Mouse (Mus musculus) liver, adult 2 months (tissue): Measurements from ENCODE around the gene Wasf2. TPM values are rescaled to one million over a fixed set of nuclear protein-coding genes. Genes with fewer than 3 reads are reported as not detected.

Experiments
- DNase-seq: peaks from one replicate; pipeline ENCODE4 v3.0.0-alpha.2; 2011; ENCODE audit warnings: low read depth, low spot score; ENCODE audit errors: extremely low read depth
- H3K27ac ChIP-seq: fragments of 200-500 bp; replicated peaks from 2 replicates; pipeline ENCODE4 v1.5.1; 2012; ENCODE audit warnings: low read depth, mild to moderate bottlenecking, control low read depth, inconsistent platforms, low read length; ENCODE audit not compliant: insufficient read depth
- H3K27me3 ChIP-seq: fragments of 200-500 bp; 2 replicates; pipeline ENCODE4 v1.6.1; 2012; ENCODE audit warnings: mild to moderate bottlenecking, moderate library complexity, low read length, inconsistent platforms; ENCODE audit not compliant: control insufficient read depth, insufficient read depth
- H3K36me3 ChIP-seq: fragments of 200-500 bp; 2 replicates; pipeline ENCODE4 v1.6.1; 2012; ENCODE audit warnings: low read length, inconsistent platforms; ENCODE audit not compliant: control insufficient read depth, insufficient read depth
- H3K4me1 ChIP-seq: fragments of 200-500 bp; 2 replicates; pipeline ENCODE4 v1.6.1; 2011; ENCODE audit warnings: low read length; ENCODE audit not compliant: control insufficient read depth, insufficient read depth
- H3K4me3 ChIP-seq: fragments of 200-500 bp; 2 replicates; pipeline ENCODE4 v1.5.1; 2011; ENCODE audit warnings: low read depth, mild to moderate bottlenecking, control low read depth, low read length, moderate library complexity; ENCODE audit not compliant: insufficient read depth
- H3K79me2 ChIP-seq: fragments of 200-500 bp; 2 replicates; pipeline ENCODE4 v1.6.1; 2012; ENCODE audit warnings: inconsistent platforms, mild to moderate bottlenecking, low read length, moderate library complexity; ENCODE audit not compliant: control insufficient read depth, insufficient read depth
- H3K9ac ChIP-seq: fragments of 200-500 bp; 2 replicates; pipeline ENCODE4 v1.6.1; 2012; ENCODE audit warnings: low read depth, mild to moderate bottlenecking, control low read depth, inconsistent platforms, low read length
- CTCF ChIP-seq: fragments of 200-500 bp; IDR thresholded peaks from 2 replicates; pipeline ENCODE4 v1.5.1; 2011; ENCODE audit warnings: low read depth, low read length, control low read depth
- POLR2A ChIP-seq: fragments of 200-500 bp; IDR thresholded peaks from 2 replicates; pipeline ENCODE4 v1.6.1; 2011; ENCODE audit warnings: low read length, control low read depth; ENCODE audit not compliant: insufficient read depth; ENCODE audit errors: extremely low read depth
- WGBS: fragments of 180-500 bp; shearing (Covaris S2); methylation state at CpG from one replicate; pipeline ENCODE4 v1.1.7; 2018; 5-methylcytosine and 5-hydroxymethylcytosine counted together
- polyA plus RNA-seq: library from polyadenylated mRNA; depleted of rRNA; stranded (reverse); fragments of >200 nt; gene quantifications from 2 replicates; pipeline ENCODE4 v1.2.3, GENCODE M21; 2012
- total RNA-seq: library from RNA; depleted of rRNA; stranded (reverse); fragments of >200 nt; gene quantifications from 2 replicates; pipeline ENCODE4 v1.2.3, GENCODE M21; 2014

Gene Wasf2
- total and polyA plus RNA-seq, 2 experiments, result 6.0 to 17.0 TPM

GRCm38 (mm10) chr4:133196136-133196535 lies 65.8 kb downstream of the Wasf2 start:
- Histone ChIP-seq H3K79me2 (no peaks in the 10 kb centered on the region), H3K27ac (no peak overlapping the region), H3K9ac (no peak overlapping the region), H3K4me1 (no peaks in the 10 kb centered on the region), H3K36me3 (peaks cover 26% of the 10 kb centered on the region), H3K4me3 (no peak overlapping the region), H3K27me3 (no peaks in the 10 kb centered on the region)
- TF ChIP-seq POLR2A, result no peak
- TF ChIP-seq CTCF, result no peak
- DNase-seq, result no peak
- WGBS, result 89% methylated on average over 2 of the region's 2 CpGs

GRCm38 (mm10) chr4:133196852-133197251 lies 66.5 kb downstream of the Wasf2 start:
- Histone ChIP-seq H3K36me3 (peaks cover 20% of the 10 kb centered on the region), H3K4me1 (no peaks in the 10 kb centered on the region), H3K79me2 (no peaks in the 10 kb centered on the region), H3K27ac (no peak overlapping the region), H3K9ac (no peak overlapping the region), H3K4me3 (no peak overlapping the region), H3K27me3 (no peaks in the 10 kb centered on the region)
- no peak for DNase-seq
- 74% methylated on average over 7 of the region's 7 CpGs for WGBS
- TF ChIP-seq POLR2A (no peak), CTCF (no peak)

GRCm38 (mm10) chr4:133197355-133197754 lies 67.0 kb downstream of the Wasf2 start:
- H3K27ac ChIP-seq, result no peak overlapping the region
- H3K27me3 ChIP-seq, result no peaks in the 10 kb centered on the region
- peaks cover 18% of the 10 kb centered on the region for H3K36me3 ChIP-seq
- no peak for DNase-seq
- no peak for TF ChIP-seq CTCF
- no peak for TF ChIP-seq POLR2A
- no peaks in the 10 kb centered on the region for H3K79me2 ChIP-seq
- no peaks in the 10 kb centered on the region for H3K4me1 ChIP-seq
- H3K4me3 ChIP-seq, result no peak overlapping the region
- H3K9ac ChIP-seq, result no peak overlapping the region
- 68% methylated on average over 5 of the region's 5 CpGs for WGBS

- Histone ChIP-seq H3K79me2 (no peaks in the 10 kb centered on the region), H3K27ac (no peak overlapping the region), H3K27me3 (no peaks in the 10 kb centered on the region), H3K4me3 (no peak overlapping the region), H3K4me1 (no peaks in the 10 kb centered on the region), H3K36me3 (peaks cover 13% of the 10 kb centered on the region), H3K9ac (no peak overlapping the region)
- DNase-seq, result no peak
- TF ChIP-seq POLR2A, result no peak
- TF ChIP-seq CTCF, result no peak
- WGBS, result 47% methylated on average over 13 of the region's 13 CpGs
Observed at GRCm38 (mm10) chr4:133197801-133198286, 67.5 kb downstream of the Wasf2 start.

GRCm38 (mm10) chr4:133198337-133199180 lies 68.3 kb downstream of the Wasf2 start:
- Histone ChIP-seq H3K4me1 (no peaks in the 10 kb centered on the region), H3K36me3 (peaks cover 7% of the 10 kb centered on the region; the same call in 1 of the 2 replicates), H3K79me2 (no peaks in the 10 kb centered on the region), H3K27me3 (no peaks in the 10 kb centered on the region), H3K9ac (no peak overlapping the region), H3K27ac (no peak overlapping the region), H3K4me3 (no peak overlapping the region)
- no peak for DNase-seq
- WGBS, result 69% methylated on average over 19 of the region's 19 CpGs
- no peak for TF ChIP-seq CTCF
- no peak for TF ChIP-seq POLR2A

- 85% methylated on average over 6 of the region's 6 CpGs for WGBS
- H3K79me2 ChIP-seq, result no peaks in the 10 kb centered on the region
Observed at GRCm38 (mm10) chr4:133199743-133200142, 69.4 kb downstream of the Wasf2 start.

More at GRCm38 (mm10) chr4:133199743-133200142, 69.4 kb downstream of the Wasf2 start:
- Histone ChIP-seq H3K4me3 (no peak overlapping the region), H3K9ac (no peak overlapping the region), H3K27ac (no peak overlapping the region), H3K4me1 (no peaks in the 10 kb centered on the region), H3K36me3 (peaks cover 5% of the 10 kb centered on the region; the same call in 1 of the 2 replicates), H3K27me3 (no peaks in the 10 kb centered on the region)
- no peak for DNase-seq
- no peak for TF ChIP-seq POLR2A
- no peak for TF ChIP-seq CTCF
